Mouse (Mus musculus): ENCODE measurements around the gene Nol9. TPM values are rescaled to one million over a fixed set of nuclear protein-coding genes. Genes with fewer than 3 reads are reported as not detected.
A peak's percentile ranks its signal among the peaks of the same experiment; 100 is the strongest.

Nol9 gene
- polyA plus RNA-seq, 1 experiment: 71.7 TPM

- Histone ChIP-seq H3K27ac (ENCODE audit: insufficient read depth, low read length) (no peak within 1 kb of the TSS), H3K27me3 (ENCODE audit: control insufficient read depth, insufficient read depth, low read length, poor library complexity, severe bottlenecking) (no peaks in the 10 kb centered on the region; the same call in 1 of the 2 replicates), H3K36me3 (ENCODE audit: control insufficient read depth, insufficient read depth, low read length, poor library complexity, severe bottlenecking) (peaks cover 14% of the 10 kb centered on the region), H3K4me3 (ENCODE audit: low read depth, low read length) (peak within 1 kb of the TSS; percentile 96), H3K4me1 (ENCODE audit: control insufficient read depth, insufficient read depth, low read length) (no peaks in the 10 kb centered on the region), H3K9me3 (replicated peaks; ENCODE audit: control insufficient read depth, insufficient read depth, low read length, poor library complexity, severe bottlenecking) (no peaks in the 10 kb centered on the region), H3K9ac (ENCODE audit: low read depth, poor library complexity, severe bottlenecking) (peak within 1 kb of the TSS; percentile 96)
- TF ChIP-seq EP300 (IDR thresholded peaks at IDR 0.05; ENCODE audit: insufficient read depth, low read depth, low read length): no peak
- TF ChIP-seq CTCF (IDR thresholded peaks at IDR 0.05; ENCODE audit: low read depth, low read length): no peak
- no peak for TF ChIP-seq POLR2A (IDR thresholded peaks at IDR 0.05; ENCODE audit: insufficient read depth, low read length)
These were observed 42.8 kb upstream of the Nol9 start, which contains the start of gene Phf13 for GRCm38 (mm10) chr4:151996173-151996950. TSS of gene Phf13 (minus strand) at chr4:151996258.

- TF ChIP-seq POLR2A (IDR thresholded peaks at IDR 0.05; ENCODE audit: insufficient read depth, low read length): no peak
- TF ChIP-seq CTCF (IDR thresholded peaks at IDR 0.05; ENCODE audit: low read depth, low read length): no peak
- no peak for TF ChIP-seq EP300 (IDR thresholded peaks at IDR 0.05; ENCODE audit: insufficient read depth, low read depth, low read length)
- H3K4me1 ChIP-seq (ENCODE audit: control insufficient read depth, insufficient read depth, low read length): no peaks in the 10 kb centered on the region
- H3K27ac ChIP-seq (ENCODE audit: insufficient read depth, low read length): no peak overlapping the region
- H3K36me3 ChIP-seq (ENCODE audit: control insufficient read depth, insufficient read depth, low read length, poor library complexity, severe bottlenecking): peaks cover 8% of the 10 kb centered on the region
- no peaks in the 10 kb centered on the region for H3K9me3 ChIP-seq (replicated peaks; ENCODE audit: control insufficient read depth, insufficient read depth, low read length, poor library complexity, severe bottlenecking)
- peak overlapping the region; percentile 67 for H3K4me3 ChIP-seq (ENCODE audit: low read depth, low read length)
- H3K27me3 ChIP-seq (ENCODE audit: control insufficient read depth, insufficient read depth, low read length, poor library complexity, severe bottlenecking): no peaks in the 10 kb centered on the region; the same call in 1 of the 2 replicates
- peak overlapping the region; percentile 72 for H3K9ac ChIP-seq (ENCODE audit: low read depth, poor library complexity, severe bottlenecking)
These were observed 42.2 kb upstream of the Nol9 start for GRCm38 (mm10) chr4:151996951-151997222.

GRCm38 (mm10) chr4:151997701-151998100, 41.4 kb upstream of the Nol9 start:
- 0 out of 2 replicates have a peak, but pooled peaks cover 4% of the 10 kb centered on the region for H3K36me3 ChIP-seq (ENCODE audit: control insufficient read depth, insufficient read depth, low read length, poor library complexity, severe bottlenecking)
- H3K27ac ChIP-seq (ENCODE audit: insufficient read depth, low read length): no peak overlapping the region
- no peaks in the 10 kb centered on the region for H3K4me1 ChIP-seq (ENCODE audit: control insufficient read depth, insufficient read depth, low read length)
- H3K27me3 ChIP-seq (ENCODE audit: control insufficient read depth, insufficient read depth, low read length, poor library complexity, severe bottlenecking): no peaks in the 10 kb centered on the region; the same call in 1 of the 2 replicates
- no peak overlapping the region for H3K4me3 ChIP-seq (ENCODE audit: low read depth, low read length)
- no peak overlapping the region for H3K9ac ChIP-seq (ENCODE audit: low read depth, poor library complexity, severe bottlenecking)
- H3K9me3 ChIP-seq (replicated peaks; ENCODE audit: control insufficient read depth, insufficient read depth, low read length, poor library complexity, severe bottlenecking): no peaks in the 10 kb centered on the region
- TF ChIP-seq EP300 (IDR thresholded peaks at IDR 0.05; ENCODE audit: insufficient read depth, low read depth, low read length) (no peak), POLR2A (IDR thresholded peaks at IDR 0.05; ENCODE audit: insufficient read depth, low read length) (no peak), CTCF (IDR thresholded peaks at IDR 0.05; ENCODE audit: low read depth, low read length) (no peak)

- Histone ChIP-seq H3K9ac (ENCODE audit: low read depth, poor library complexity, severe bottlenecking) (no peak overlapping the region), H3K27ac (ENCODE audit: insufficient read depth, low read length) (peak overlapping the region; percentile 88), H3K9me3 (replicated peaks; ENCODE audit: control insufficient read depth, insufficient read depth, low read length, poor library complexity, severe bottlenecking) (no peaks in the 10 kb centered on the region), H3K4me3 (ENCODE audit: low read depth, low read length) (no peak overlapping the region), H3K36me3 (ENCODE audit: control insufficient read depth, insufficient read depth, low read length, poor library complexity, severe bottlenecking) (no peaks in the 10 kb centered on the region), H3K4me1 (ENCODE audit: control insufficient read depth, insufficient read depth, low read length) (no peaks in the 10 kb centered on the region), H3K27me3 (ENCODE audit: control insufficient read depth, insufficient read depth, low read length, poor library complexity, severe bottlenecking) (no peaks in the 10 kb centered on the region; the same call in 1 of the 2 replicates)
- no peak for TF ChIP-seq POLR2A (IDR thresholded peaks at IDR 0.05; ENCODE audit: insufficient read depth, low read length)
- peak; percentile 72; the same call in 1 of the 2 replicates for TF ChIP-seq EP300 (IDR thresholded peaks at IDR 0.05; ENCODE audit: insufficient read depth, low read depth, low read length)
These were observed 39.6 kb upstream of the Nol9 start for GRCm38 (mm10) chr4:151999481-151999880.

- no peak overlapping the region for H3K9ac ChIP-seq (ENCODE audit: low read depth, poor library complexity, severe bottlenecking)
- no peaks in the 10 kb centered on the region for H3K9me3 ChIP-seq (replicated peaks; ENCODE audit: control insufficient read depth, insufficient read depth, low read length, poor library complexity, severe bottlenecking)
- H3K27ac ChIP-seq (ENCODE audit: insufficient read depth, low read length): no peak overlapping the region
- no peak overlapping the region for H3K4me3 ChIP-seq (ENCODE audit: low read depth, low read length)
- no peaks in the 10 kb centered on the region for H3K4me1 ChIP-seq (ENCODE audit: control insufficient read depth, insufficient read depth, low read length)
- no peaks in the 10 kb centered on the region for H3K27me3 ChIP-seq (ENCODE audit: control insufficient read depth, insufficient read depth, low read length, poor library complexity, severe bottlenecking)
- no peak for TF ChIP-seq EP300 (IDR thresholded peaks at IDR 0.05; ENCODE audit: insufficient read depth, low read depth, low read length)
- TF ChIP-seq CTCF (IDR thresholded peaks at IDR 0.05; ENCODE audit: low read depth, low read length): no peak
- TF ChIP-seq POLR2A (IDR thresholded peaks at IDR 0.05; ENCODE audit: insufficient read depth, low read length): no peak
- H3K36me3 ChIP-seq (ENCODE audit: control insufficient read depth, insufficient read depth, low read length, poor library complexity, severe bottlenecking): no peaks in the 10 kb centered on the region
These were observed 38.2 kb upstream of the Nol9 start for GRCm38 (mm10) chr4:152000906-152001305.

- TF ChIP-seq CTCF (IDR thresholded peaks at IDR 0.05; ENCODE audit: low read depth, low read length) (no peak), EP300 (IDR thresholded peaks at IDR 0.05; ENCODE audit: insufficient read depth, low read depth, low read length) (no peak)
- H3K36me3 ChIP-seq (ENCODE audit: control insufficient read depth, insufficient read depth, low read length, poor library complexity, severe bottlenecking): no peaks in the 10 kb centered on the region
- no peak overlapping the region for H3K4me3 ChIP-seq (ENCODE audit: low read depth, low read length)
- no peaks in the 10 kb centered on the region for H3K4me1 ChIP-seq (ENCODE audit: control insufficient read depth, insufficient read depth, low read length)
- H3K9ac ChIP-seq (ENCODE audit: low read depth, poor library complexity, severe bottlenecking): no peak overlapping the region
- H3K27me3 ChIP-seq (ENCODE audit: control insufficient read depth, insufficient read depth, low read length, poor library complexity, severe bottlenecking): no peaks in the 10 kb centered on the region
- H3K9me3 ChIP-seq (replicated peaks; ENCODE audit: control insufficient read depth, insufficient read depth, low read length, poor library complexity, severe bottlenecking): no peaks in the 10 kb centered on the region
- no peak overlapping the region for H3K27ac ChIP-seq (ENCODE audit: insufficient read depth, low read length)
These were observed 37.8 kb upstream of the Nol9 start for GRCm38 (mm10) chr4:152001335-152001734.

Data from ES-Bruce4 (cell line).